Mouse (Mus musculus): ENCODE measurements around the gene Tent5c. TPM values are rescaled to one million over a fixed set of nuclear protein-coding genes. Genes with fewer than 3 reads are reported as not detected.

Tent5c gene
- total RNA-seq, 2 experiments from 2014 or later = 1.2 to 1.3 TPM

DNA sequence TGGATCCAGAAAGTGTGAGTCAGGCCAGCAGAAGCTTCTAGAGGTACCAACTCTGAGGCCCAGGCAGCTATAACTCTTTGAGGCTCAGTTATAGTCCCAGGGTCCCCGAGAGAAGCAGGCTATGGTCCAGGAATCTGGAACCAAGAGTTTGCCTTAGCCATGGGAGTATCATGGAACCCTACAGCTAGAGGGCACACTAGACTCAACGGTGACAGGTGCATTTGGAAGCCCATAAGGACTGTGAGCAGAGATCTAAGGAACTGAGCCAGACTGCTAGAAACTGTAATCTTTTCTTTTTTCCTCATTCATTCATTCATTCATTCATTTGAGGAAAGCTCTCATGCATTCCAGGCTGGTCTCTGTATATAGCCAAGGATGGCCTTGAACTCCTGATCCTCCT, 28.6 kb downstream of the Tent5c start:
- intact Hi-C loops (cut with DNase I) = no loop called here
- no peak for DNase-seq
- no peak overlapping the region for H3K4me3 ChIP-seq
- no peak overlapping the region for H3K27ac ChIP-seq
- TF ChIP-seq CTCF (IDR thresholded peaks at IDR 0.05) = peak; percentile 4; the same call in 1 of the 2 replicates

DNA sequence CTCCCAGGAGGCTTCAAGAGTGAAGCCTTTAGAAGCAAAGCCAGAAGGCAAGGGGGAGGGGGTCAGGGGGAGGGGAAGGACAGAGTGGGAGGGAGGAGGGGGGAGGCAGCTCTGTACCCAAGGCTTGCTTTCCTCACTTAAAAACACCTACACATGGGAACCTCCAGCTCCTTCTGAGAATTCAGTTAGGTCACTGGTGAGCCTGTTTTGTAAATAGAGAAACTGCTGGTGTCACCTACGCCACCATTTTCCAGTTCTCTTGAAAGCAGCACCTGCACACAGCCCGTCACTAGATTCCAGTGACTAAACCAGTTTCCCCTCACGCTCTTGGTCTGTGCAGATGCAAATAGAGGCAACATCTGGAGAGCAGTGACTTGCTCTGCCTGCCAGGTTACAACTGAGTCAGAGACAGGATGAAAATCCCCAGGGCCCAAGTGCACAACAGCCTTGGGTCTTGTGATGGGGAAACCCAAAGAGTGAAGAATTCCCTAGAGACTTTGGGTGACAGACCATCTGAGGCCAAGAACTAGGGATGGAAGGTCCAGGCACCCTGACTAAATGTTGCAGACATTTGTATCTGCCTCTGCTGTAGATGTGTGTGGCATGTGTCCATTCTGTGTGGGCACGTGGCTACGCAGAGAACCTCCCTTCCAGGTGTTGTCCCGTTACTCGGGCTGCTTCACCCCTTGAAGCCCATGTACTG, 45.2 kb downstream of the Tent5c start:
- Histone ChIP-seq H3K27ac (no peak overlapping the region), H3K4me3 (no peak overlapping the region)
- no peak for TF ChIP-seq CTCF (IDR thresholded peaks at IDR 0.05)
- intact Hi-C loops (cut with DNase I) = no loop called here
- no peak for DNase-seq

DNA sequence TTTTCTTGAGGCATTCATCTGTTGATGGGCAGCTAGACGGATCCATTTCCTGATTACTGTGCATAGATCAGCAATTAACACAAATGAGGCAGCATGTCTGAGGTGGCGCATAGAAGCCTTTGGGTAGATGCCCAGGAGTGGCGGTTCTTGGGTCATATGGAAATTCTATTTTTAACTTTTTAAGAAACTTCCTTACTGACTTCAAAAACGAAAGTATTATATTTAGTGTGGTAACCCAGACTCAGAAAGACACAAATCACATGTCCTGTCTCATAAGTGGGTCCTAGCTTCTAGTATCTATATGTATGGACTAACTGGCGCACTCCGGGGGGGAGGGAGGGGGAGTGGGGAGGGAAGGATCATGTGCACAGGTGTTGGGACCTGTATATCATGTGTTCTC, 46.6 kb downstream of the Tent5c start:
- no peak overlapping the region for H3K4me3 ChIP-seq
- no peak overlapping the region for H3K27ac ChIP-seq
- intact Hi-C loops (cut with DNase I) = no loop called here
- no peak for DNase-seq
- no peak for TF ChIP-seq CTCF (IDR thresholded peaks at IDR 0.05)

DNA sequence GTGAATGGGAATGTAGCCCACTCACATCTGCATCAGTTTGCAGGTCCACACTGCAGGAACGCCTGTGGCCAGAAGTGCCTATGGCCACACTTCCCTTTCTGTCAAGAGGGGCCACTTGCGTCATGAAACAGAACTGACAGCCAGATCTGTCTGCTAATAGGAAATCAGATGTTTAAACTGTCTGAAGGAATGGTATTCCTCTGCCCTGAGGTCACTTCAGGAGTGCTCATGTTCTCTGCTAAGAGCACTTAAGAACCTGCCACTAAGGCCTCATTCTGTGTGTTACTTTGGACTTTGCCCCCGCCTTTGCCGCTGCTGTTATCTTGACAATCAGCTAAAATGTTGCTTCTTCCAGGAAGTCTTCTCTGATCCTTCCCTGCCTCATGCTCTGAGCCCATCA, 48.4 kb downstream of the Tent5c start:
- no peak for TF ChIP-seq CTCF (IDR thresholded peaks at IDR 0.05)
- intact Hi-C loops (cut with DNase I) = no loop called here
- DNase-seq = no peak
- no peak overlapping the region for H3K27ac ChIP-seq
- H3K4me3 ChIP-seq = no peak overlapping the region

DNA sequence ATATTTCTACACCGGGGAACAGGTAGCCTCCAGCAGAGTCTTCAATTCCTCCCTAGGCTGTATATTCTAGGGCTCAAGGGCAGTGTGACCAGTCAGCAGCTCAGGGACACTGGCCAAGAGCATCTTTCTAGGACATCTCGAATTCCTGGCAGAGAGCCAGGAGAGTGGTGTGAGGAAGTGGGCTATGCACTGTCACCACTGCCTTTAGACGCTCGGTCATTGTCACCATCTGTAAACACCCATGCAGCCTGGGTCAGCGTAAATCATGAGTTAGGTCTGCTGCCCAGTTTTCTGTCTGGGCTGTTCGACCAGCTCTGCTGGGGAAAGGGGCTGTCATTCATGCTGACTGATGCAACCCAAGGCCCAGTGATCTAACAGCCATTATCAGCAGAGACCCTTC, 49.1 kb downstream of the Tent5c start:
- no peak for DNase-seq
- no peak for TF ChIP-seq CTCF (IDR thresholded peaks at IDR 0.05)
- intact Hi-C loops (cut with DNase I) = no loop called here
- H3K27ac ChIP-seq = no peak overlapping the region
- no peak overlapping the region for H3K4me3 ChIP-seq

DNA sequence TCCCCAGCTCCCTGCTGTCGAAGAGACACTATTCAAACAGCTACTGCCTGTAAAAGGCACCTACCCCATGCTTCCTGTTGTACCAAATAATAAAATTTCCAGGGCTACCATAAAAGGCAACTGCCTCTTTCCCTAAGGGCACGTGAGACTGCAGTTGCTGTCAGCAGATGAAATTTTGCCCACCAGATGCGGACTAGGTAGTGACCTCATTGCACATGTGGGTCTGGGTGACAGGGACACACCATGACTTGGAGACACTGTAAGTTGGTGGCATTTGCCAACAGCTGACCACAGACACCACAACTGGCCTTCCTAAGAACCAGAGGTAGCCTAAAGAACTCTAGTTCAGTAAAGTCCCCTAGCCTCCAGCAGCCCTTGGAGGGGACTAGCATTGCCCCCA, 50.0 kb downstream of the Tent5c start:
- no peak for DNase-seq
- intact Hi-C loops (cut with DNase I) = no loop called here

DNA sequence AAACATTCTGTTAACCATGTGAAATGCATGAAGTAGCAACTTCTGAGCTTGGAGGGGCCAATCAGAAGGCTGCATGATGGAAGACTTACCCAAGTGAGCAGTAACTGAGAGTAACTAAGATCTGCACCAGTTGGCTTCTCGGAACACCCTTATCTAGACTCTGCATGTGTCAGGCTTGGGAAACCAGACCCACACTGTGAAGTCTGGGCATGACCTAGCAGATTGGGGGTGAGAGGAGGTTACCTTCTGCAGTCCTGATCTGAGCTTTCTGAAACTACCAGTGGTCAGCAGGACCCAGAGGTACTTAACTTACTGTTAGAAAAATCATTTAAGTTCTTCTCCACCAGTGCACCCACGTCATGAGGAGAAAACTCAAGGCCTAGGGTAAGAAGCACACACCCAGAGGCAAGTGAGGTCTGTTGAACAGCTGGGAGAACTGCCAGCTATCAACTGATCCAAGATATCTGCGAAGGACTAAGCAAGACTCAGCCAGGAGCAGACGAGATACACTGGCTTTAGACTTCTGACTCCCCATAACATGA, 50.6 kb downstream of the Tent5c start:
- no peak overlapping the region for H3K27ac ChIP-seq
- DNase-seq = no peak
- no peak for TF ChIP-seq CTCF (IDR thresholded peaks at IDR 0.05)
- intact Hi-C loops (cut with DNase I) = no loop called here
- H3K4me3 ChIP-seq = no peak overlapping the region

More for the DNA sequence above, 50.0 kb downstream of the Tent5c start:
- no peak for TF ChIP-seq CTCF (IDR thresholded peaks at IDR 0.05)
- Histone ChIP-seq H3K27ac (no peak overlapping the region), H3K4me3 (no peak overlapping the region)

DNA sequence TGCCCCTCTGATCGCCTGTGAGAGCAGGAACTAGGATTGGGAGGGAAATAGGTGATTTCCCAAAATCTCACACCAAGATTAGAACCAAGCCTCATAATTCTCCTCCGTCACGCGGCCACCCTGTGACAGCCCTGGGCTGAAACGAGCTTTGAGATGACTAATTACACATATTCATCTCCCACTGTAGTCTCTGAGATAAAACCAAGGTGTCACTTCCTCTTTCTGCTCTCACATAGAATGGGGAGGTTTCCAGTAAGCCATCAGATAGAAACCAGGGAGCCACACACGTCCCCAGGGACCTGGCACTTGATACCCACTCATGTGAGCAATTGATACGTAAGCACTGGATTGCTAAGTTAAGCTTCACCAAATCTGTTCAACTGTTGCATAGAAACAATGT, 52.4 kb downstream of the Tent5c start:
- Histone ChIP-seq H3K4me3 (no peak overlapping the region), H3K27ac (no peak overlapping the region)
- TF ChIP-seq CTCF (IDR thresholded peaks at IDR 0.05) = no peak
- intact Hi-C loops (cut with DNase I) = no loop called here
- DNase-seq = no peak

DNA sequence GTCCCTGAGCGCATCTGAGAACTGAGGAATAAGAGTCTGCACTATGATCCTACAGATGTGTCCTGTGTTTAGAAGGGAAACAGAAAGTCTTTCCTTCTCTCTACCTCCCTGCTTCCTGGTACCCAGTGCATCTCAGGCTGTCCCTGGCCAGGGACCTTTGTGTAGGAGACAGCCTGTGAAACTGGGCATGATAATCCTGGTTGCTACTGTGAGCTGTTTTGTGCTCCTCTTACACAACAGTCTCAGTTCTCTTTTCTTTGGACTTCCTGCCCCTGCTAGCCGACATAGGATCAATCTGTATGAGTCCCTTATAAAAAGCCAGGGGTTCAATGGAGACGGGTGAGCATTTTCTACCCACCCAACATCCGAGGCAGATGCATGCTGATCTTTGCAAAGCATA, 57.4 kb downstream of the Tent5c start:
- intact Hi-C loops (cut with DNase I) = no loop called here
- no peak for TF ChIP-seq CTCF (IDR thresholded peaks at IDR 0.05)
- Histone ChIP-seq H3K4me3 (no peak overlapping the region), H3K27ac (no peak overlapping the region)
- DNase-seq = no peak

DNA sequence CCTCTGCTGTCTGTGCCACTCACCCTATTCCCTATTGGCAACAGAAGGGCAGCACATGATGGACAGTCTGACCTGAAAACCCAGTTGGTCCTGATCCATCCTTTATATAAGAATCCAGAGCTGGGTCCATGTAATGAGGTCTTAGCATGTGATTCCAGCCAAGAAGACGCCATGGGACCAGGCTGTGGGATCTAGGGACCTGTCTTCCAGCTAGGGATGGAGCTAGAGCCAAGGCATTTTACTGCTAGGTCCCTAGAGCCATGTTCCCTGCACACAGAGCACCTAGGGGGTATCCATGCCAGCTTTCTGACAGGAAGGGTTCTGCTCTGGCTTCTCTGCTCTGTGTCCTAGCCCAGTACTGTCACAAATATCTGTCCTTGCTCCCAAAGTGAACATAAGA, 58.4 kb downstream of the Tent5c start:
- Histone ChIP-seq H3K27ac (no peak overlapping the region), H3K4me3 (no peak overlapping the region)
- TF ChIP-seq CTCF (IDR thresholded peaks at IDR 0.05) = no peak
- no peak for DNase-seq
- intact Hi-C loops (cut with DNase I) = no loop called here

DNA sequence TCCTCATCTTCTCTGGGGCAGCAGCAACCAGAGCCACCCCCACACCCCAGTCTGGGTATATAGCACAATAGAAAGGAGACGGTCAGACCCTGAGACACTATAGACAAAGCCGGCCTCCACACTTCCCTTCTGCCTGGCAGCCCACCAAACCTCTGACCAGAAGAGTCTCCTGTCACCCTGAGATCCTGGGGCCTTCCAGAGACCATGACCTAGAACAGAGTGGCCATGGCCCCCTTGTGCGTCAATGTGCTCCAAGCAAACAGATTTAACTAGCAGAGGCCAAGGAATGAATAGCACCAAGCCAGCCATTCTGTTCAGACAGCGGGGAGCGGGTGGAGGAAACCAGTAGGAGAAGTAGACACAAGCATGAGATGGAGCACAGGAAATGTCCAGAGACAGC, 59.0 kb downstream of the Tent5c start:
- intact Hi-C loops (cut with DNase I) = no loop called here
- Histone ChIP-seq H3K4me3 (no peak overlapping the region), H3K27ac (no peak overlapping the region)
- no peak for TF ChIP-seq CTCF (IDR thresholded peaks at IDR 0.05)
- DNase-seq = no peak

DNA sequence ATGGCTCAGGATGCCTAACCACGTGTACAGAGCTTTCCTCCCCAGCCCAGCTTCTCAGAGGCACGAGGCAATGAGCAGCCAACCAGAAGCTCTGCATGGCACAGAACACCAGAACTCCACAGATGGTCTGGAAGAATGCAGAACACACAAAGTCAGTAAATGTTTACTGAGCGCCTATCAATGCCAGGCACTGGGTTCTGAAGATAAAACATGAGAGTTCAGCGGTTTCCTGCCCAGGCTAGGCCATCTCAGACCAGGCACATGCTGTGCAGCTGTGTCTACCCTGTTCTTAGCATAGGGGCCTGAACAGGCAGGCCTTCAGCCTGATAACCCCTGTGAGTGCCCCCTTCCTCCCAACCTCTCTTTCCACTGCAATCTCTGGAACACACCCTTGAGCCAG, 59.5 kb downstream of the Tent5c start:
- intact Hi-C loops (cut with DNase I) = no loop called here
- TF ChIP-seq CTCF (IDR thresholded peaks at IDR 0.05) = no peak
- H3K4me3 ChIP-seq = no peak overlapping the region
- no peak overlapping the region for H3K27ac ChIP-seq
- no peak for DNase-seq

DNA sequence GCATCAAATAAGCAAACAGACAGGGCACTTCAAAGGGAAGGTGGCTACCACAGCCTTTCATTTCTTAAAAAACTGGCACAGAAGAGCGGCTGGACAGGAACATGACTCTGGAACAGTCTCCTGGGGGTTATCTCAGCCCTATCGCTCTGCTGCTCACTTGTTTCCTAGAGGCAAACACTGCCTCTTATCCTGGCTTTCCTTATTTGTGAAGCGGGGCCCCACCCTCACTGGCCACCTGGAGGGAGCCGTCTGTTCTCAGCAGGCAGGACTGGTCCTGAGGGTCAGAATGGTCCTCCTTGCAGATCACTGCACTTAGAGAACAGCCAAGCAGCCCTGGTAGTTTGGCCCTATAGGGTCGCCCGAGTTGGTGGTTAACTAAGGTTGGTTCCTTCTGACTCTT, 61.6 kb downstream of the Tent5c start:
- no peak for TF ChIP-seq CTCF (IDR thresholded peaks at IDR 0.05)
- H3K4me3 ChIP-seq = no peak overlapping the region
- intact Hi-C loops (cut with DNase I) = no loop called here
- no peak overlapping the region for H3K27ac ChIP-seq
- no peak for DNase-seq

All from gastrocnemius, adult 2 months (tissue).